Mouse (Mus musculus) retina, adult 2 months (tissue): ENCODE data around the gene Mllt6.
A peak's percentile ranks its signal among the peaks of the same experiment; 100 is the strongest.

Source experiments
- DNase-seq: peaks from one replicate; pipeline ENCODE4 v3.0.0-alpha.2; 2012; ENCODE audit warnings: low read depth, low spot score

The Mllt6 gene

GRCm38 (mm10) chr11:97666794-97667193 lies 3.6 kb downstream of the Mllt6 start:
- no peak for DNase-seq

GRCm38 (mm10) chr11:97668160-97668559 lies 4.9 kb downstream of the Mllt6 start:
- DNase-seq = no peak

GRCm38 (mm10) chr11:97669268-97669667 lies 6.1 kb downstream of the Mllt6 start:
- no peak for DNase-seq

- DNase-seq = no peak
Measured at GRCm38 (mm10) chr11:97669829-97670228, 6.6 kb downstream of the Mllt6 start.

- DNase-seq = no peak
Measured at GRCm38 (mm10) chr11:97670234-97671176, 7.3 kb downstream of the Mllt6 start.

- DNase-seq = no peak
Measured at GRCm38 (mm10) chr11:97671177-97671527, 7.9 kb downstream of the Mllt6 start.

GRCm38 (mm10) chr11:97673148-97673547 lies 9.9 kb downstream of the Mllt6 start:
- no peak for DNase-seq

- DNase-seq = no peak
Measured at GRCm38 (mm10) chr11:97676050-97676754, 13.0 kb downstream of the Mllt6 start.

GRCm38 (mm10) chr11:97677381-97677780 lies 14.2 kb downstream of the Mllt6 start:
- no peak for DNase-seq

- DNase-seq = no peak
Measured at GRCm38 (mm10) chr11:97677842-97678241, 14.6 kb downstream of the Mllt6 start.

GRCm38 (mm10) chr11:97678301-97678700 lies 15.1 kb downstream of the Mllt6 start:
- DNase-seq = no peak

- no peak for DNase-seq
Measured at GRCm38 (mm10) chr11:97680430-97680829, 17.2 kb downstream of the Mllt6 start.

- no peak for DNase-seq
Measured at GRCm38 (mm10) chr11:97682504-97683055, 19.4 kb downstream of the Mllt6 start.

GRCm38 (mm10) chr11:97684063-97684680 lies 21.0 kb downstream of the Mllt6 start:
- no peak for DNase-seq

GRCm38 (mm10) chr11:97684766-97685165 lies 21.6 kb downstream of the Mllt6 start:
- DNase-seq = no peak

GRCm38 (mm10) chr11:97685613-97686321 lies 22.6 kb downstream of the Mllt6 start, which contains the start of gene Cisd3:
TSS of gene Cisd3 (plus strand) at chr11:97685826.
- peak; percentile 76 for DNase-seq

GRCm38 (mm10) chr11:97686322-97686908 lies 23.2 kb downstream of the Mllt6 start:
- no peak for DNase-seq

GRCm38 (mm10) chr11:97687061-97687460 lies 23.8 kb downstream of the Mllt6 start:
- DNase-seq = no peak

- DNase-seq = no peak
Measured at GRCm38 (mm10) chr11:97689861-97690260, 26.6 kb downstream of the Mllt6 start.

- DNase-seq = no peak
Measured at GRCm38 (mm10) chr11:97694435-97694834, 31.2 kb downstream of the Mllt6 start.
